Mouse (Mus musculus) midbrain, embryonic 16.5 days (tissue): ENCODE measurements around the gene Pitpnm2. TPM values are rescaled to one million over a fixed set of nuclear protein-coding genes. Genes with fewer than 3 reads are reported as not detected.

ENCODE experiments used
- ATAC-seq: fragments of 200-750 bp; cut with Nextera tagmentation; 2 replicates; pipeline ENCODE4 v1.8.0; 2017; ENCODE audit warnings: moderate TSS enrichment
- H3K27ac ChIP-seq: fragments of 300-500 bp; sonication (generic); 2 replicates; pipeline ENCODE4 v1.5.1; 2014; ENCODE audit warnings: mild to moderate bottlenecking, low read length, mixed read lengths
- H3K27me3 ChIP-seq: fragments of 300-500 bp; sonication (generic); 2 replicates; pipeline ENCODE4 v1.6.1; 2014; ENCODE audit warnings: low read depth, low read length, mixed read lengths; ENCODE audit not compliant: control insufficient read depth, insufficient read depth
- H3K36me3 ChIP-seq: fragments of 300-500 bp; sonication (generic); 2 replicates; pipeline ENCODE4 v1.6.1; 2014; ENCODE audit warnings: mild to moderate bottlenecking, low read length, moderate library complexity, mixed read lengths; ENCODE audit not compliant: control insufficient read depth, insufficient read depth
- H3K4me1 ChIP-seq: fragments of 300-500 bp; sonication (generic); 2 replicates; pipeline ENCODE4 v1.6.1; 2014; ENCODE audit warnings: mild to moderate bottlenecking, low read length, mixed read lengths; ENCODE audit not compliant: control insufficient read depth, insufficient read depth
- H3K4me2 ChIP-seq: fragments of 300-500 bp; sonication (generic); 2 replicates; pipeline ENCODE4 v1.6.1; 2014; ENCODE audit warnings: mild to moderate bottlenecking, low read length, mixed read lengths
- H3K4me3 ChIP-seq: fragments of 300-500 bp; sonication (generic); 2 replicates; pipeline ENCODE4 v1.5.1; 2014; ENCODE audit warnings: low read depth, mild to moderate bottlenecking, low read length, moderate library complexity, mixed read lengths
- H3K9ac ChIP-seq: fragments of 300-500 bp; sonication (generic); 2 replicates; pipeline ENCODE4 v1.6.1; 2014; ENCODE audit warnings: low read depth, low read length, mixed read lengths
- H3K9me3 ChIP-seq: fragments of 300-500 bp; sonication (generic); replicated peaks from 2 replicates; pipeline ENCODE4 v1.6.1; 2014; ENCODE audit warnings: mild to moderate bottlenecking, low read length, mixed read lengths; ENCODE audit not compliant: control insufficient read depth, poor library complexity, severe bottlenecking
- WGBS: fragments of 180-500 bp; shearing (Covaris S2); extraction: QIAGEN DNeasy Blood & Tissue Kit; methylation state at CpG from one replicate; pipeline ENCODE4 v1.1.7; 2014; 5-methylcytosine and 5-hydroxymethylcytosine counted together
- polyA plus RNA-seq: library from polyadenylated mRNA; unstranded; fragments of >200 nt; fragmentation: Nextera tagmentation; extraction: Ambion mirVana; gene quantifications from 2 replicates; pipeline ENCODE4 v1.2.1, GENCODE M21; 2015

Pitpnm2 gene
- polyA plus RNA-seq, 1 experiment from 2014 or later = 10.9 TPM

DNA sequence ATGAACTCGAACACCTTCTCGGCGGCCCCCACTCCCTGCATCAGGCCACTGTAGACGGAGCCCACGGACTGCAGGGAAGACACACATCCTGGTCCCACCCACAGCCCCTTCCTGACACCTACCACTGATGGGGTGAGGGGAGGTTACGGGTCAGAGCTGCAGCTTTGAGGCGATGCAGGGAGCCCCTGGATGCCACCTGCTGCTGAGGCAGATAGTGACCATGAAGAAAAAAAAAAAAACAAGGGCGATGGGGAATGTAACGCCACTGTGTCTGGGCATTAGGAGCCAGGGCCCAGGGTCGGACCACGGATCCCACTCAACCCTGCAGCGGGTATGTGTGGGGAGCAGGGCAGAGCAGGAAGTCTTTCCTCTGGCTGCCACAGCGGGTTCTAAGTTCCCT is 172.3 kb downstream of the Pitpnm2 start:
- H3K9ac ChIP-seq = no peak overlapping the region
- no peaks in the 10 kb centered on the region for H3K27me3 ChIP-seq
- no peaks in the 10 kb centered on the region for H3K9me3 ChIP-seq
- no peaks in the 10 kb centered on the region for H3K36me3 ChIP-seq
- ATAC-seq = no peak
- no peak overlapping the region for H3K4me3 ChIP-seq
- no peaks in the 10 kb centered on the region for H3K4me1 ChIP-seq
- no peak overlapping the region for H3K4me2 ChIP-seq
- H3K27ac ChIP-seq = no peak overlapping the region
- WGBS = 82% methylated on average over 13 of the region's 13 CpGs

DNA sequence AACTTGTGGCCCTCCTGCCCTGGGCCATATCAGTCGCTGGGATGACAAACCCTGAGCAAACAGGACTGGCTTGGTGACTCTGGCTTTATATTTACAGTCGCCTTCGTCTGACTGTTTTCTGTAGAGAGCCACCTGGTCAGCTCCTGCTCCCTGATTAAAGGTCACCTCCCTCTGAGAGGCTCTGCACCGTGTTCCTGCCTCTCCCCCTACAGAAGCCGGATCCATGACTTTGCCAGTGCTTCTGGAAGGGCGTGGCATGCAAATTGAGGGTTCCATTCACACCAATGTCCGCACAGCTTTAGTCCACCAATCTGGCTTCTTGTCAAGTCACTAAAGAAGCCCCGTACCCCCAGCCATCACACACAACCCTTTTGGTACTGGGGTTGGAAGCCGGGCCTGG is 173.0 kb downstream of the Pitpnm2 start:
- WGBS = 61% methylated on average over 9 of the region's 9 CpGs
- Histone ChIP-seq H3K9ac (no peak overlapping the region), H3K36me3 (no peaks in the 10 kb centered on the region), H3K27me3 (no peaks in the 10 kb centered on the region), H3K4me2 (no peak overlapping the region), H3K4me1 (peaks cover 2% of the 10 kb centered on the region; the same call in 1 of the 2 replicates), H3K9me3 (no peaks in the 10 kb centered on the region), H3K4me3 (no peak overlapping the region), H3K27ac (no peak overlapping the region)
- no peak for ATAC-seq

DNA sequence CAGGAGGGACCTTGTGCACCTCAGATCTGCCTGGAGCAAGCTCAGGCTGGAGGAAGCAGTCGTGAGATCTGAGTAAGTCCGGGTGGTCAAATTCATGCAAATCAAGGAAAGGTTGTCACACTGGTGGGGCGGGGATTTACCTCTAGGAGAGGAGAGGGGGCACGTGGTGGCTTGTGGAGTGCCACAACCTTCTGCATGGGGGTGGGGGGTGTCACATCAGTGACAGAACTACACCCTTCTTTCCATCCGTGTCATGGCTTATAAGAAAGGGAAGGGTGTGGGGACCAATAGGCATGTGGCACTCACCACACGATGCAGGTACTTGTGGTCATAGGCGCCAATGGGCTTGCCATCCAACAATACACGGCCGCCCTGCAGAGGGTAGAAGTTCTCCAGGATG is 173.8 kb downstream of the Pitpnm2 start:
- H3K9ac ChIP-seq = no peak overlapping the region
- no peak overlapping the region for H3K4me2 ChIP-seq
- no peaks in the 10 kb centered on the region for H3K36me3 ChIP-seq
- ATAC-seq = no peak
- H3K4me3 ChIP-seq = no peak overlapping the region
- peaks cover 2% of the 10 kb centered on the region; the same call in 1 of the 2 replicates for H3K4me1 ChIP-seq
- H3K9me3 ChIP-seq = no peaks in the 10 kb centered on the region
- 74% methylated on average over 9 of the region's 9 CpGs for WGBS
- H3K27ac ChIP-seq = no peak overlapping the region
- H3K27me3 ChIP-seq = no peaks in the 10 kb centered on the region

DNA sequence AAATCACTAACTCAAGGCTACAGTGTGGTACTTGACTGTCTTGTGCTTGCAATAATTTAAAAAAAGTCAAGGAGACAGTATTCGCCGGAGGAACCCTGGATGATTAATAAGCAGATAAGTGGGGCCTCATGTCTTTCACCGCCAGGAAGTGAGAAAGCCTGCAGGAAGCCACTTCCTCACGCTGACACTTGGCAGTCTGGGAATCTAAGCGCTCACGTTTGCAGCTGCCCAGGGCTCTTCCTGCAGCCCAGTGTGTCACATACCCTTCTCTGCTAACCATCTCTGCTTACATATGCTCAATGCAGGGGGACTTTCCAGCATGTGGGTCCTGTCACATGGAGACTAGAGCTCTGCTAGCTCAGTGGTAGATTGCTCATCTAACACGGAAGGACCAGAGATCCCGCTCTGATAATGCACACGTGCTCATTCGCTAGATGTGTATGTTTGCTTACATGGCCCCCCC is 174.7 kb downstream of the Pitpnm2 start:
- no peak overlapping the region for H3K4me3 ChIP-seq
- H3K36me3 ChIP-seq = no peaks in the 10 kb centered on the region
- no peak overlapping the region for H3K4me2 ChIP-seq
- WGBS = 76% methylated on average over 10 of the region's 10 CpGs
- H3K9ac ChIP-seq = no peak overlapping the region
- H3K4me1 ChIP-seq = peaks cover 2% of the 10 kb centered on the region; the same call in 1 of the 2 replicates
- H3K27me3 ChIP-seq = no peaks in the 10 kb centered on the region
- H3K9me3 ChIP-seq = no peaks in the 10 kb centered on the region
- ATAC-seq = no peak
- no peak overlapping the region for H3K27ac ChIP-seq

DNA sequence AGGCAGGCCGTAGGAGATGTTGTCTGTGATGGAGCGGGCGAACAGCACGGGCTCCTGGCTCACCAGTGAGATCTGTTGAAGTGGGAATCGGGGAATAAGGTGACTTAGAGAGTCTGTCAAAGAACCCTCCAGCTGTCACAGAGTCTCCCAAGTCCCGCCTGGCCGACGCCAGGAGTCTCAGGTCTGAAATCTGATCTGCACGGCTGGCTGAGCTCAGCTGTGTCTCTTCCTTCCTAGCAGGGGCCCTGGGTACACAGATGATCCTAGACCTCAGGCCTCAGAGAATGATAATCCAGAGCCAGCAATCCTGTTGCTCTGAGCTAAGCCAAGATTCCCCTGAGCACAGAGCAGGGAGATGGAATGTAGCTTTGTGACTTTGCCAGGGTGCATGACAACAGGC is 175.9 kb downstream of the Pitpnm2 start:
- Histone ChIP-seq H3K9me3 (no peaks in the 10 kb centered on the region), H3K36me3 (no peaks in the 10 kb centered on the region), H3K27ac (no peak overlapping the region), H3K4me3 (no peak overlapping the region), H3K9ac (no peak overlapping the region), H3K4me2 (no peak overlapping the region), H3K4me1 (peaks cover 2% of the 10 kb centered on the region; the same call in 1 of the 2 replicates), H3K27me3 (no peaks in the 10 kb centered on the region)
- WGBS = 47% methylated on average over 9 of the region's 9 CpGs
- ATAC-seq = no peak

DNA sequence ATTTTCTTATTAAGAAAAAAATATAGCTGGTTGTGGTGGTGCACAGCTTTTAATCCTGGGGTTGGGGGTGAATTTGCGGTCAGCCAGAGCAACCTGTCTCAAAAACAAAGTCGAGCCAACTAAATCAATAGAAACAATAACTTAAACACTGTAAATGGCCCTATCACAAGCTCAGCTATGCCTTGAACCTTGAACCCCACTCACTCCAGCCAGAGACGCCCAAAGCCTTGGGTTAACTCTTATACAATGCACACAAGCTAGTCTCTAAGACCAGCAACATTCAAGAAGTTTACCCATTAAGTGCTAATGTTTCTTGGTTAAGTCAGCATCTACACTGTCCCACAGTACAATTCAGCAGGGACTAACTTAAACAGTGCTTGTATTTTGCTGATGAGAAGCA is 179.9 kb downstream of the Pitpnm2 start:
- no peak overlapping the region for H3K9ac ChIP-seq
- no peaks in the 10 kb centered on the region for H3K27me3 ChIP-seq
- no peaks in the 10 kb centered on the region for H3K9me3 ChIP-seq
- H3K4me2 ChIP-seq = no peak overlapping the region
- peaks cover 3% of the 10 kb centered on the region; the same call in 1 of the 2 replicates for H3K36me3 ChIP-seq
- no peak for ATAC-seq
- no peak overlapping the region for H3K4me3 ChIP-seq
- WGBS = 85% methylated on average over 3 of the region's 3 CpGs
- no peak overlapping the region for H3K27ac ChIP-seq
- H3K4me1 ChIP-seq = peaks cover 2% of the 10 kb centered on the region; the same call in 1 of the 2 replicates

Other genes starting within 250 kb of the Pitpnm2 start
- 59.5 and 62.0 TPM in 2 replicates for gene Vps37b, start 217.5 kb downstream of the Pitpnm2 start, polyA plus RNA-seq
- gene Abcb9, start 154.0 kb downstream of the Pitpnm2 start, polyA plus RNA-seq = 15.5 and 21.7 TPM in 2 replicates
- gene Ogfod2, start 137.5 kb downstream of the Pitpnm2 start, polyA plus RNA-seq = 41.8 and 43.7 TPM in 2 replicates
- 78.0 and 81.6 TPM in 2 replicates for gene Arl6ip4, start 133.7 kb downstream of the Pitpnm2 start, polyA plus RNA-seq
- 9.3 and 10.8 TPM in 2 replicates for gene Mphosph9, start 78.2 kb upstream of the Pitpnm2 start, polyA plus RNA-seq
- 10.5 and 11.1 TPM in 2 replicates for gene 2810006K23Rik, start 78.3 kb upstream of the Pitpnm2 start, polyA plus RNA-seq
- gene Cdk2ap1, start 113.3 kb upstream of the Pitpnm2 start, polyA plus RNA-seq = 40.4 and 53.6 TPM in 2 replicates
- gene Sbno1, start 176.2 kb upstream of the Pitpnm2 start, polyA plus RNA-seq = 94.5 and 113 TPM in 2 replicates
- gene Kmt5a, start 190.2 kb upstream of the Pitpnm2 start, polyA plus RNA-seq = 12.3 and 15.4 TPM in 2 replicates
- 25.3 and 29.9 TPM in 2 replicates for gene Rilpl2, start 228.6 kb upstream of the Pitpnm2 start, polyA plus RNA-seq
- 19.9 and 21.7 TPM in 2 replicates for gene Snrnp35, start 233.4 kb upstream of the Pitpnm2 start, polyA plus RNA-seq